Mouse (Mus musculus) cerebellum, adult 2 months (tissue): ENCODE results near the gene Gldc.

Experiments used
- CTCF ChIP-seq: fragments of 200-500 bp; IDR thresholded peaks from 2 replicates; pipeline ENCODE4 v1.5.1; 2011; ENCODE audit warnings: low read depth, mild to moderate bottlenecking, control low read depth, low read length, moderate library complexity, borderline replicate concordance; ENCODE audit not compliant: insufficient read depth
- POLR2A ChIP-seq: fragments of 200-500 bp; IDR thresholded peaks from 2 replicates; pipeline ENCODE4 v1.6.1; 2011; ENCODE audit warnings: low read length, control low read depth, borderline replicate concordance; ENCODE audit not compliant: insufficient read depth

DNA sequence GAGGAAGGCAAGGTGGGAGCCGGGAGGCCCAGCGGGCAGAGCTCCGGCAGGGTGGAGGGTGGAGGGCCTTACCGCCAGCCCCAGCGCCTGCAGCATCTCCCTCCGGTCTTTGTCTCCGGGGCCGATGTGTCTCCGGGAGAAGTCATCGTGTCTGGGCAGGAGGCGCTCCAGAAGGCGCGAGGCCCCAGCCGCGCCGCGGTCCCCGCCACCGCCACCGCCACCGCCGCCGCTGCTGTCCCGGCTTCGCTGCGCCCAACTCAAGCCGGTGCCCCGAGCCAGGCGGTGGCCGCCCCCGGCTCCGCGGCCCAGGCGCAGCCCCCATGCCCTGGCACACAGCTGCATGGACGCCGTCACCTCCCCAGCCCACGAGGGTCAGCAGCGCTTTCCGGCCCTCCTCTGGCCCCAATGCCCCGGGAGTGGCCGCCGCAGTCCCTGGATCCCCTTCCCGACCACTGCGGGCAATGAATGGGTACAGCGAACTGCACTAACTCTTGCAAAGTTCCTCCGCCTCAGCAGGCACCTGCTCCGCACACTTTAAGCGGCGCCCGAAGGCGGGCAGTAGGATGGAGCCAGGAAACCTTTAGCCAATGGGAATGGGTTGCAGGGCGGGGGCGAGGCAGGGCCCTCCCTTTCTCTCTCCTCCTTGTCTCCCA lies at the start of gene Gldc:
- TF ChIP-seq CTCF: no peak
- peak; percentile 13; the same call in 1 of the 2 replicates for TF ChIP-seq POLR2A
